Mouse (Mus musculus) monocyte, adult 5-6 weeks (primary cell): Measurements from ENCODE around the gene Csad. TPM values are rescaled to one million over a fixed set of nuclear protein-coding genes. Genes with fewer than 3 reads are reported as not detected.

Source experiments
- ATAC-seq: fragments of 153-309, 156-312 bp; replicated peaks from 2 replicates; pipeline ENCODE4 v1.8.0; 2017; ENCODE audit warnings: mild to moderate bottlenecking; ENCODE audit not compliant: low TSS enrichment, insufficient number of reproducible peaks, severe bottlenecking, poor library complexity, low FRiP score
- total RNA-seq: library from RNA; stranded (forward); fragments of 200-1000, 200-491, 200-594 nt; gene quantifications from 3 replicates; pipeline ENCODE4 v1.2.3, GENCODE M21; 2017

Gene Csad
- total RNA-seq, 1 experiment from 2014 or later = 4.1 TPM

DNA sequence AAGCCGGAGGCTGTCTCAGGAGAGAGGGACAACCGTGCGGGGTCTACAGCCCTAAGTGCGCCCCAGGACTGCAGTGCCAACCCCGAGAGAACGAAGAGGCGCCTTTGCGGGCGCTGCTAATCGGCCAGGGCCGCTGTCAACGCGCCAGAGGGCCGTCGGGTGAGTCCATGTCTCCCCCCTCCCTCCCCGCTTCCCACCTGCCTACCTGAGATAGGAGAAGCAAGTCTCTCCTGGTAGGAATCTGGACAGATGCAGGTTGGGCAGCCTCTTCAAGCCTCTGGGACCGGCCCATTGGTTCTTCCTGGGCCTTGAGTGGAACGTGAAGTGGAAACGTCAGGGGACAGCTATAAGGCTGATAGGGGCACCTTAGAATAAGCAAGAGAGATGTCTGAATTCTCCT is 59.8 kb downstream of the Csad start:
- ATAC-seq = no peak

DNA sequence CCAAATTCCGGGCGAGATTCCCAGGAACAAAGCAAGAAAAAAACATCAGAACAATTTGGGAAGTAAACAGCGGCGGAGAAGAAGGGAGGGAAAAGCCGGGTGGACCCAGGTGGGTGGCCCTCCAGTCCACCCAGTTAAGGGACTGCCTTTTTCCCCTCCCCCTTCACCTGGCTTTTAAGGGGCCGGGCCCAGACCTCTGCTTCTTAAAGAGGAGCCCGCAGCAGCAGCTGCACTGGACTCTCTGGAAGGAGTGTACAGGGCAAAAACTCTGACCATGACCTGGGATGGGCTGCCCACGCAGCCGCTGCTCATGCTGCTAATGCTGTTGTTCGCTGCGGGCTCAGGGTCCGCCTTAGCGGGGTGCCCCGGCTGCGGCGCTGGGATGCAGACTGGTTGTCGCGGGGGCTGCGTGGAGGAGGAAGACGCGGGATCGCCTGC is 60.2 kb downstream of the Csad start, which contains the start of gene Igfbp6:
TSS of gene Igfbp6 (plus strand) at position 89 of the 438 bp plus-strand sequence.
- ATAC-seq = no peak

DNA sequence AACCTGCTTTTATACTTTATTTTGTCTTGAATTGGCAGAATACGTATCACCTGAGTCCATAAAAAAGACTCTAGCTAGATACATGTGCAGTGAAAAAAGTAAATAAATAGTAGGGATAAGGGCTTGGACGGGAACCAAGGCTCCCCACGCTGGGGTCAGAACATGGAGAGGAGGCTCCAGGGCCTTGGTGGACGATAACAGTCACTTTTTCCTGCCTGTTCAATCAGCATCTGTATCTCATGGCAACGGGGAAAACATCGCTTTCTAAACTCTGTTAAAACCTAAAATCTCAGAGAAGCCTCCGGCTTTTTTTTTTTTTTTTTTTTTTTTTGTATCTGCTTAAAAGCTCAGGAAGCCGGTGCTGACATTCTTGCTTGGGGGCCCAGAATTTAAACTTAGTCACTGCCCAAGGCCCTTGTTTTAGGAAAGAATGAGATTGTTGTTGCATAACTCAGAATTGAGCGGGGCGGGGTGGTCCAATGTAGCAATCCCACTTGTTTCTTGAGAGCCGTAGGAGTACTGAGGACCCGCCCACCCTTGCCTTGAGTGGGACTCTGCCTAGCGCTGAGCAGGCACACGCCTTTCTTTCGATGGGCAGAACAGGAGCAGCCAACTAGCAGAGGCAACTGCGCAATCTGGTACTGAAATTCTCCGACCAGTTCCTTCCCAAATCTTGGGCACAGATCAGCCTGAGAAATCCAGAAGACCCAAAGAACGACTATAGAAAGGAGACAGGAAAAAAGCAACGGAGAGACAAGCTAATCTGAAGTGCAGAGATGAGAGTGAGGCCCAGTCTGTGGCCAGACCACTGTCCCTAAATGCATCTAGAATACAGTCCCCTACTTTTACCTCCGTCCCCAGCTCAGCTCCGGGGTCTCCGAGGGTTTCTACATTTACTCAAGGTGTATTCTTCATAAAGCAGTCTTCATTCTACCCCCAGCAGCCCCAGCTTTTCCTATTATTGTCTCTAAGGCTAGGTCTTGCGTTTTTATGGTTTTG is 61.3 kb downstream of the Csad start:
- no peak for ATAC-seq

DNA sequence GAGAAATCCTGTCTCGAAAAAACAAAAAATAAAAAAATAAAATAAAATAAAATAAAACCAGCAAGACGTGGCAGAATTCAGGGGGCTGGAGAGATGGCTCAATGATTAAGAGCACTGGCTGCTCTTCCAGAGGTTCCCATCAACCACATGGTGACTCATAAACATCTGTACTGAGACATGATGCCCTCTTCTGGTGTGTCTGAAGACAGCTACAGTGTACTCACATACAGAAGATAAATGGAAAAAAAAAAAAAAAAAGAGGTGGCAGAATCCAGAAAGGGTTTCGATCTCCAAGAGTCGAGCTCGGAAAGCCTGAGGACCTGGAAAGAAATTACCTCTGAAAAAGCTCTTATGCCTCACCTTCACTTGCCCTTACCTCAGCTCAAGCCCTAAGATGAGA is 63.4 kb downstream of the Csad start:
- no peak for ATAC-seq

DNA sequence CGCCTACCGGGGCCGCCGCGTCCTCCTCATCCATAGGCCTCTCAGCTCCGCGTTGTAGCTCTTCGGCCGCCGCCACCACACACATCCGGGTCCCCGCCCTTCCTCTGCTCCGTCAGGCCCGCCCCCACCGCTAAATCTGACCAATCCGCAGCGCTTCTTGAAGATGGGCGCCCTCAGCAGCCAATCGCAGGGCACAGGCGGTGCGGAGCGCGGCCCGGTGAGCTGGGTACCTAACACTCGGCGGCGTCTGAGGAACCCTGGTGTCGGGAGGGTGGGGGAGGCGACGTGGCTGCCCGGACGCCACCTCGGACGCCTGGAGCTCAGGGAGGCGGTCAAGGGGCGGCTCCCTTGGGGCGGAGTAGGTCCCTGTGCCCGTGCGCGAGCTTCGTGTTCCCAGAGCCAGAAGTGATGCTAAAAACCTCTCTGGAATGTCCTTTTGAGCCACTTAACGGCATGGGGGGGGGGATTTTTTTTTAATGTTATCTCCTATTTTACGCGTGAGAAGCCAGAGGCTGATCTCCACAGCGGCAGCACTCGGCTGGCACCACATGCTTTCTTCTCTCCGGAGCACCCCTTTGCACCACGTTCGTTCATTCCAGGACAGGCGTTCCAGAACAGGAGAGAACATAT is 68.3 kb downstream of the Csad start, which contains the start of gene Spryd3:
TSS of gene Spryd3 (minus strand) at position 106 of the 630 bp plus-strand sequence.
- ATAC-seq = peak; percentile 99

DNA sequence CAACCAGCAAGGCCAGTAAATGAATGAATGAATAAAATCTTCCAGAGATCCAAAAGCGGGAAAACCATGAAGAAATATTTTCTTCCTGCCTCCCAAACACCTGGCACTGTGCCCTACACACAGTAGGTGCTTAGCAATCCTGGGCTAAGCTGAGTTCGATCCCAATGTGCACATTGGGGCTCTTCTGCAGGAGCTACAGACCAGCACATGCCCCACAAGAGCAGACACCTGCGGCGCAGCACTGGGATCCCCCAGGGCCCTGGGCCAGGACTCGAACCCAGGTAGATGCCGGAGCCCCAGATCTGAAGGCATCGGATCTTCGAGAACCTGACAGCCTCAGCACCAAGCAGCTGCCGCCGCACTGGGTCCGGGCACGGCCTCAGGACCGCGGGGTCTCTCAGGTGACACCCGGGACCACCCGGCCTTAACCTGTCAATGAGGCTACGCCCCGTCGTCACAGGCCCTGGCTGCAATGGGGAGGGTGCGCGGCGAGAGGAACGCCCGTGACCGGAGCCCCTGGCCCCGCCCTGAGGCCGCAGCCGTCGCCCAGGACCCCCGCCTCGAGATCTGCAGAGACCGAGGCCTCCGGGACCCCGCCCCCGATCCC is 68.9 kb downstream of the Csad start:
- ATAC-seq = no peak

DNA sequence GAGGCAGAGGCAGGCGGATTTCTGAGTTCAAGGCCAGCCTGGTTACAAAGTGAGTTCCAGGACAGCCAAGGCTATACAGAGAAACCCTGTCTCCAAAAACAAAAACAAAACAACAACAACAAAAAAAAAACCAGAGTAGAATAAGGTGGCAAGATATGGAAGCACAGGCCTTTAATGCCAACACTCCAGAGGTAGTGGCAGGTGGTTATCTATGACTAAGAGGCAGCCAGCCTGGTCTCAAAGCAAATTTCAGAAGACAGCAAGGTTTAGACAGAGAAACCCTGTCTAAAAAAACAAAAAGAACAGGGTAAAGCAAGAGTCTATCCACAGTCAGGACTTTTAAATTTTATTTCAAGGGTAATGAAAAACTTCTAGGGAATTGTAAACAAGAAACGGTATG is 69.8 kb downstream of the Csad start:
- ATAC-seq = no peak

DNA sequence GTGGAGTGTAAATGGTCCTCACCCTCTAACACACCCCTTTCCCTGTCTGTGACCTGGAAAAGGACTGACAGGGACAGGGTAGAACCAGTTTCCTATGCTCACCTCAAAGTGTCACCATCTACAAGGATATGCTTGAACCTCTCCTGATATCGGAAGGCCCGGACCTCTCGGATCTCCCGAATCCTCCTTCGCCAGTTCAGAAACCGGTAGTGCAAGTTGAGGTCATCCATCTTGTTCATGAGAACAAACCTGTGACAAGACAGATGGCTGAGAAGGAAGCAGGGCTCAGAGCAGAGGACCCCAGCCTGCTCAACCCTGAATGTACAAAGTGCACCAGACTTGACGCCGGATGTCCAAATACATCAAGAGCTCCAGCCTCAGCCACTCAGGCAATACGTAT is 71.2 kb downstream of the Csad start:
- ATAC-seq = no peak

Other genes starting within 250 kb of the Csad start
- gene Krt8, start 200.2 kb downstream of the Csad start, total RNA-seq = 0.19 to 0.68 TPM in 2 of 3 replicates, not detected in the other
- gene Krt18, start 176.5 kb downstream of the Csad start, total RNA-seq = 1.1 to 4.4 TPM (median 3.5 TPM) in 3 replicates
- gene Eif4b, start 131.0 kb downstream of the Csad start, total RNA-seq = 248 to 278 TPM (median 251 TPM) in 3 replicates
- 5.7 TPM in 1 of 3 replicates, not detected in the others for gene Tns2, start 104.3 kb downstream of the Csad start, total RNA-seq
- gene Spryd3, start 68.5 kb downstream of the Csad start, total RNA-seq = 49.3 to 56.3 TPM (median 49.3 TPM) in 3 replicates
- gene Igfbp6, start 60.4 kb downstream of the Csad start, total RNA-seq = 0.38 to 1.4 TPM (median 0.68 TPM) in 3 replicates
- 6.2 to 25.0 TPM (median 10.2 TPM) in 3 replicates for gene Soat2, start 54.2 kb downstream of the Csad start, total RNA-seq
- 58.9 to 62.9 TPM (median 60.3 TPM) in 3 replicates for gene Zfp740, start 1.5 kb downstream of the Csad start, total RNA-seq
- gene Itgb7, start 27.2 kb upstream of the Csad start, total RNA-seq = 533 to 618 TPM (median 601 TPM) in 3 replicates
- 18.8 to 30.0 TPM (median 26.6 TPM) in 3 replicates for gene Rarg, start 52.8 kb upstream of the Csad start, total RNA-seq
- gene Gm9918, start 65.8 kb upstream of the Csad start, total RNA-seq = not detected in 3 replicates
- gene Mfsd5, start 74.7 kb upstream of the Csad start, total RNA-seq = 30.1 to 39.1 TPM (median 34.0 TPM) in 3 replicates
- 0.76 to 4.6 TPM (median 4.0 TPM) in 3 replicates for gene Espl1, start 91.5 kb upstream of the Csad start, total RNA-seq
- 576 to 776 TPM (median 626 TPM) in 3 replicates for gene Pfdn5, start 121.4 kb upstream of the Csad start, total RNA-seq
- 20.0 to 37.9 TPM (median 27.2 TPM) in 3 replicates for gene Myg1, start 127.0 kb upstream of the Csad start, total RNA-seq
- gene Aaas, start 146.0 kb upstream of the Csad start, total RNA-seq = 16.5 to 50.9 TPM (median 46.2 TPM) in 3 replicates
- not detected in 3 replicates for gene Sp7, start 162.5 kb upstream of the Csad start, total RNA-seq
- 66.1 to 99.7 TPM (median 74.8 TPM) in 3 replicates for gene Sp1, start 201.4 kb upstream of the Csad start, total RNA-seq
- gene Amhr2, start 240.6 kb upstream of the Csad start, total RNA-seq = 0.86 TPM in 1 of 3 replicates, not detected in the others